Mouse (Mus musculus): ENCODE data around the gene Polg2. TPM values are rescaled to one million over a fixed set of nuclear protein-coding genes. Genes with fewer than 3 reads are reported as not detected.

Gene Polg2
- polyA plus RNA-seq, 1 experiment from 2014 or later, result 9.3 TPM

GRCm38 (mm10) chr11:106762800-106763185, 16.5 kb downstream of the Polg2 start:
- no peak for ATAC-seq (replicated peaks; ENCODE audit: insufficient number of reproducible peaks, low FRiP score, low TSS enrichment)
- H3K9ac ChIP-seq (ENCODE audit: low read depth, low read length), result peak overlapping the region; percentile 43; the same call in 1 of the 2 replicates
- H3K27ac ChIP-seq (ENCODE audit: low read depth, low read length), result peak overlapping the region; percentile 94
- 48% methylated on average over 9 of the region's 9 CpGs for WGBS (ENCODE audit: insufficient replicate concordance)
- H3K4me3 ChIP-seq (ENCODE audit: low read depth, low read length), result no peak overlapping the region
- peaks cover 33% of the 10 kb centered on the region for H3K4me1 ChIP-seq (ENCODE audit: control insufficient read depth, insufficient read depth, low read length)
- H3K4me2 ChIP-seq, result peak overlapping the region; percentile 5; the same call in 1 of the 2 replicates
- no peaks in the 10 kb centered on the region for H3K27me3 ChIP-seq (ENCODE audit: control insufficient read depth, insufficient read depth, low read length)
- peaks cover 15% of the 10 kb centered on the region for H3K36me3 ChIP-seq (ENCODE audit: control insufficient read depth, insufficient read depth, low read length)
- no peaks in the 10 kb centered on the region for H3K9me3 ChIP-seq (replicated peaks; ENCODE audit: control insufficient read depth, low read length)

GRCm38 (mm10) chr11:106762139-106762799, 17.1 kb downstream of the Polg2 start:
- Histone ChIP-seq H3K27ac (ENCODE audit: low read depth, low read length) (peak overlapping the region; percentile 94), H3K4me3 (ENCODE audit: low read depth, low read length) (no peak overlapping the region), H3K4me1 (ENCODE audit: control insufficient read depth, insufficient read depth, low read length) (peaks cover 35% of the 10 kb centered on the region), H3K9ac (ENCODE audit: low read depth, low read length) (no peak overlapping the region), H3K9me3 (replicated peaks; ENCODE audit: control insufficient read depth, low read length) (no peaks in the 10 kb centered on the region), H3K4me2 (peak overlapping the region; percentile 5; the same call in 1 of the 2 replicates), H3K27me3 (ENCODE audit: control insufficient read depth, insufficient read depth, low read length) (no peaks in the 10 kb centered on the region), H3K36me3 (ENCODE audit: control insufficient read depth, insufficient read depth, low read length) (peaks cover 10% of the 10 kb centered on the region; the same call in 1 of the 2 replicates)
- ATAC-seq (replicated peaks; ENCODE audit: insufficient number of reproducible peaks, low FRiP score, low TSS enrichment), result peak; percentile 65
- 3% methylated on average over 5 of the region's 5 CpGs for WGBS (ENCODE audit: insufficient replicate concordance)

- Histone ChIP-seq H3K27ac (ENCODE audit: low read depth, low read length) (0 out of 2 replicates have a peak overlapping the region, but pooled peaks have one; percentile 94), H3K4me2 (no peak overlapping the region), H3K4me3 (ENCODE audit: low read depth, low read length) (no peak overlapping the region), H3K9me3 (replicated peaks; ENCODE audit: control insufficient read depth, low read length) (no peaks in the 10 kb centered on the region), H3K36me3 (ENCODE audit: control insufficient read depth, insufficient read depth, low read length) (no peaks in the 10 kb centered on the region), H3K9ac (ENCODE audit: low read depth, low read length) (no peak overlapping the region), H3K4me1 (ENCODE audit: control insufficient read depth, insufficient read depth, low read length) (peaks cover 35% of the 10 kb centered on the region), H3K27me3 (ENCODE audit: control insufficient read depth, insufficient read depth, low read length) (no peaks in the 10 kb centered on the region)
- ATAC-seq (replicated peaks; ENCODE audit: insufficient number of reproducible peaks, low FRiP score, low TSS enrichment), result no peak
- 83% methylated on average over 5 of the region's 5 CpGs for WGBS (ENCODE audit: insufficient replicate concordance)
These were observed 18.8 kb downstream of the Polg2 start for GRCm38 (mm10) chr11:106760511-106760910.

GRCm38 (mm10) chr11:106759028-106759427, 20.3 kb downstream of the Polg2 start:
- WGBS (ENCODE audit: insufficient replicate concordance), result 96% methylated on average over 3 of the region's 3 CpGs
- Histone ChIP-seq H3K4me3 (ENCODE audit: low read depth, low read length) (no peak overlapping the region), H3K36me3 (ENCODE audit: control insufficient read depth, insufficient read depth, low read length) (no peaks in the 10 kb centered on the region), H3K9me3 (replicated peaks; ENCODE audit: control insufficient read depth, low read length) (no peaks in the 10 kb centered on the region), H3K27me3 (ENCODE audit: control insufficient read depth, insufficient read depth, low read length) (no peaks in the 10 kb centered on the region), H3K4me1 (ENCODE audit: control insufficient read depth, insufficient read depth, low read length) (peaks cover 30% of the 10 kb centered on the region), H3K9ac (ENCODE audit: low read depth, low read length) (no peak overlapping the region), H3K27ac (ENCODE audit: low read depth, low read length) (no peak overlapping the region), H3K4me2 (no peak overlapping the region)
- ATAC-seq (replicated peaks; ENCODE audit: insufficient number of reproducible peaks, low FRiP score, low TSS enrichment), result no peak

- H3K27ac ChIP-seq (ENCODE audit: low read depth, low read length), result no peak overlapping the region
- no peak for ATAC-seq (replicated peaks; ENCODE audit: insufficient number of reproducible peaks, low FRiP score, low TSS enrichment)
- 28% methylated on average over 5 of the region's 5 CpGs for WGBS (ENCODE audit: insufficient replicate concordance)
- no peaks in the 10 kb centered on the region for H3K36me3 ChIP-seq (ENCODE audit: control insufficient read depth, insufficient read depth, low read length)
- no peak overlapping the region for H3K4me3 ChIP-seq (ENCODE audit: low read depth, low read length)
- no peak overlapping the region for H3K9ac ChIP-seq (ENCODE audit: low read depth, low read length)
- H3K27me3 ChIP-seq (ENCODE audit: control insufficient read depth, insufficient read depth, low read length), result no peaks in the 10 kb centered on the region
- no peaks in the 10 kb centered on the region for H3K9me3 ChIP-seq (replicated peaks; ENCODE audit: control insufficient read depth, low read length)
- H3K4me1 ChIP-seq (ENCODE audit: control insufficient read depth, insufficient read depth, low read length), result peaks cover 5% of the 10 kb centered on the region
- H3K4me2 ChIP-seq, result no peak overlapping the region
These were observed 23.8 kb downstream of the Polg2 start for GRCm38 (mm10) chr11:106755583-106755982.

- H3K4me3 ChIP-seq (ENCODE audit: low read depth, low read length), result no peak overlapping the region
- no peaks in the 10 kb centered on the region for H3K36me3 ChIP-seq (ENCODE audit: control insufficient read depth, insufficient read depth, low read length)
- 61% methylated on average over 6 of the region's 6 CpGs for WGBS (ENCODE audit: insufficient replicate concordance)
- H3K27me3 ChIP-seq (ENCODE audit: control insufficient read depth, insufficient read depth, low read length), result no peaks in the 10 kb centered on the region
- no peak overlapping the region for H3K9ac ChIP-seq (ENCODE audit: low read depth, low read length)
- no peaks in the 10 kb centered on the region for H3K9me3 ChIP-seq (replicated peaks; ENCODE audit: control insufficient read depth, low read length)
- no peak for ATAC-seq (replicated peaks; ENCODE audit: insufficient number of reproducible peaks, low FRiP score, low TSS enrichment)
- no peak overlapping the region for H3K27ac ChIP-seq (ENCODE audit: low read depth, low read length)
- peaks cover 9% of the 10 kb centered on the region for H3K4me1 ChIP-seq (ENCODE audit: control insufficient read depth, insufficient read depth, low read length)
- no peak overlapping the region for H3K4me2 ChIP-seq
These were observed 26.0 kb downstream of the Polg2 start for GRCm38 (mm10) chr11:106753314-106753713.

GRCm38 (mm10) chr11:106752103-106752502, 27.2 kb downstream of the Polg2 start:
- Histone ChIP-seq H3K4me1 (ENCODE audit: control insufficient read depth, insufficient read depth, low read length) (peaks cover 4% of the 10 kb centered on the region; the same call in 1 of the 2 replicates), H3K9me3 (replicated peaks; ENCODE audit: control insufficient read depth, low read length) (0 out of 2 replicates have a peak, but pooled peaks cover 2% of the 10 kb centered on the region), H3K4me2 (no peak overlapping the region), H3K9ac (ENCODE audit: low read depth, low read length) (no peak overlapping the region), H3K27me3 (ENCODE audit: control insufficient read depth, insufficient read depth, low read length) (no peaks in the 10 kb centered on the region), H3K27ac (ENCODE audit: low read depth, low read length) (no peak overlapping the region), H3K4me3 (ENCODE audit: low read depth, low read length) (no peak overlapping the region), H3K36me3 (ENCODE audit: control insufficient read depth, insufficient read depth, low read length) (no peaks in the 10 kb centered on the region)
- ATAC-seq (replicated peaks; ENCODE audit: insufficient number of reproducible peaks, low FRiP score, low TSS enrichment), result no peak
- WGBS (ENCODE audit: insufficient replicate concordance), result 72% methylated on average over 7 of the region's 7 CpGs

- Histone ChIP-seq H3K36me3 (ENCODE audit: control insufficient read depth, insufficient read depth, low read length) (no peaks in the 10 kb centered on the region), H3K4me2 (no peak within 1 kb of the TSS), H3K4me3 (ENCODE audit: low read depth, low read length) (no peak within 1 kb of the TSS), H3K9me3 (replicated peaks; ENCODE audit: control insufficient read depth, low read length) (0 out of 2 replicates have a peak, but pooled peaks cover 2% of the 10 kb centered on the region), H3K27me3 (ENCODE audit: control insufficient read depth, insufficient read depth, low read length) (no peaks in the 10 kb centered on the region), H3K4me1 (ENCODE audit: control insufficient read depth, insufficient read depth, low read length) (peaks cover 4% of the 10 kb centered on the region; the same call in 1 of the 2 replicates), H3K9ac (ENCODE audit: low read depth, low read length) (no peak within 1 kb of the TSS), H3K27ac (ENCODE audit: low read depth, low read length) (no peak within 1 kb of the TSS)
- 79% methylated on average over 17 of the region's 17 CpGs for WGBS (ENCODE audit: insufficient replicate concordance)
- no peak for ATAC-seq (replicated peaks; ENCODE audit: insufficient number of reproducible peaks, low FRiP score, low TSS enrichment)
These were observed 28.0 kb downstream of the Polg2 start, which contains the start of gene Milr1 for GRCm38 (mm10) chr11:106751039-106752018. TSS of gene Milr1 (plus strand) at chr11:106751226.
